Mouse (Mus musculus): ENCODE results near the gene Atp5g3.
"Not testable (repeated sequence)": the region's sequence is repeated elsewhere in the genome, so short reads cannot be mapped to it uniquely, and the experiment has no call there.

Gene Atp5g3

DNA sequence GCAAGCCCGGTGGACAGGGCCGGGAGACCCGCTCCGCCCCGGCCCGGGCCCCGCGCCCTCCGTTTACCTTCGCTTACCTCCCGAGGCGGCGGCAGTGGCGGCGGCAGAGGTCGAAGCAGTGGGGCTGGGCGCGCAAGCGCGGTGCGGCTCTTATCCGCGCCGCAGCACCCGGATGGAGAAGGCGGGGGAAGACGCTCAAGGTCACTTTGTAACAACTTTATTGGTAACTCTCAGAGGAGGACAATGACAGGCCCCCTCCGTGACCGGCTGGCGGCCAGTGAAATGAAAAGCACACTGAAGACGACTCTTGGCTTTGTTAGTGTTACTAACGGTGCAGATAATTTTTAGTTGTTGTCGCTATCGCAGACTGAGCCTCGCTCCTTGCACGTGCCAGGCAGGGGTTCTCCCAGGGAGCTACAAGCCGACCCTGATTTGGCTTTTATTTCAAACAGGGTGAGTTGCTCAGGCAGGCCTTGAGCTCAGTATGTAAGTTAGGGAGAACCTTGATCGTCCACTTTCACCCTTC is at the start of gene Atp5g3:
Gene Atp5g3 (minus strand): TSS at position 152 of the 526 bp plus-strand sequence.
- peak; percentile 88 for DNase-seq

DNA sequence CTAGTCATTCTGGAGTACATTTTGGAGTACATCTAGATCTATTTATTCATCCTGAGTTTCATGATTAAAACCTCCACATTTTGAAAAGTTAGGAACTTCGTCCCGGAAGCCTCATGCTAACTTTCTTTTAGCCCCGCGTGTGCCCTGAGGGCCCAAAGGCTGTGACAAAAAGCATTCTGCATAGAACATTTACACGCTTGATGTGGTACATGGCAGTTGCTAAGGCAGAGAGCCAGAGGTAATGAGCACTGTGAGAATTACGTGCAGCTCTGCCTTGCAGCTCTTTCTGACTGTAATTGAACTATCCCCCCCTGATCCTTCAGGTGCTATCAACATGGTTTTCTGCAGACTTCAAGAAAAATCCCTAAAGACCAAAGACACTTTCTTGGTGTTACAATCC is 47.2 kb upstream of the Atp5g3 start:
- no peak for DNase-seq

DNA sequence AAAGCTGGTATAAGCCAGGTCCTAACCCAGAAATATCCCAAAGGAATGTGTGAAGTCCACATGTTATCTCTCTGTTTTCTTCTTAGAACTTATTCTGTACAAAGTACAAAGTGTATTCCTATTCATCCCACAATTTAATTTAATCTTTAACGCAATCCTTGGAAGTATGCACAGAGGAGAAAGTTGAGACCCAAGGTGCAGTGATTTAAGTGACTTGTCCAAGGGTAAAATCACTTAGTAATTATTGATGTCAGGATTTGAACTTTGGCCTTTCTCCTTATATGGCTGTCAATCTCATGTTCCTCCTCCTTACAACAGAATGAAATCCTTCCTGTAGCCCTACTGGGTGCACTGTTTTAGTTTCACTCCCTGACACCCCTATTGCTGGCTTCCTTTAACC is 42.5 kb upstream of the Atp5g3 start:
- DNase-seq = no peak

DNA sequence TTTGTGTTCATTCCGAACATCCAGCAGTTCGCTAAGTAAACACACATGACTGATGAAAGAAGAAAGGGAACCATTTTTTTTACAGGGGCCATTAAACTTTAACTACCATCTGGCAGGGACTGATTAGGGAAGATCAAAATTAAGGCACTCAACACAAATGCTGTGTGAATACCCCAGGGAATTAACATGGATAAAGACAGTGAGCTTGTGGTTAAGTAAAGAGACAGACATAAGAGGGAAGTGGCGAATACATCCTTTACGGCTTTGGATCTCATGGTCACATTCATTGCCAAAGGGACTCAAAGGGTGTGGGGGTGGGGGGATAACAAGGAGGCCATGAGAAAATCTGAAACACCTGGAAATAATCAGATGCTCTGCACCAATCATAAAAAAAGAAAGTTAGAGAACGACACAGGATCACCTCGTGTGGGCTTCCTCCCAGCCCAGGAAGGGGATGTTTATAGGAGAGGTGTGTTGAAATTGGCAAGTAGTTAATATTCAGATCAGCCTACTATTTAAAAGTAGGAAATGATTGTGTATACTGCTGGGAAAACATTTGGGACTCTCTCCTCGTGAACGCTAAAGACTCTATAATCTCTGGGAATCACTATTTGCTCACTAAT is 41.6 kb upstream of the Atp5g3 start:
- DNase-seq = no peak

DNA sequence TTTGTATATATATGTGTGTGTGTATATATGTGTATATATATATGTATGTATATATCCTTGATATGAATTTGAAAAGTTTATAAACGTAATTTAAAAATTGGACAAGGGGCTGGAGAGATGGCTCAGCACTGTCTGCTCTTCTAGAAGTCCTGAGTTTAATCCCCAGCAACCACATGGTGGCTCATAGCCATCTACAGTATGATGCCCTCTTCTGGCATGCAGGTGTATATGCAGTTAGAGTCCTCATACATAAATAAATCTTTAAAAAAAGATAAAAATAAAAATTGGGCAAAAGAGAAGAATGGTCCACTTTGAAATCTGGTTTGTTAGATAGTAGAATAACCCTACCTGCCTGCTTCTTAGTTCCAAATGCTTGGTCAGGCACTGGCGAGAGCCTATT is 36.2 kb upstream of the Atp5g3 start:
- DNase-seq = no peak

DNA sequence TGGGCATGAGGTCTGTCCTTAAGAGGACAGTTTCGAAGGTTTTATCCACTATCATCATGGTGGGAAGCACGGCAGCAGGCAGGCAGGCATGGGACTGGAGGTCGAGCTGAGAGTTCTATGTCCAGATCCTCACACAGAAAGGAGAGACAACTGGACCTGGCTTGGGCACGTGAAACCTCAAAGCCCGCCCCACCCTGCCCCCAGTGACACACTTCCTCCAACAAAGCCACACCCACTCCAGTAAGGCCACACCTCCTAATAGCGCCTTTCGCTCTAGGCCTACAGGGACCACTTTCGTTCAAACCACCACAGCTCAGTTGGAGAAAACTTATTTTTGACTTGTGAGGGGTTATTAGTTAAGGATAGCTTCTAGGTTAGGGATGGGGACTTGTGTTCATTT is 32.6 kb upstream of the Atp5g3 start:
- DNase-seq = no peak

DNA sequence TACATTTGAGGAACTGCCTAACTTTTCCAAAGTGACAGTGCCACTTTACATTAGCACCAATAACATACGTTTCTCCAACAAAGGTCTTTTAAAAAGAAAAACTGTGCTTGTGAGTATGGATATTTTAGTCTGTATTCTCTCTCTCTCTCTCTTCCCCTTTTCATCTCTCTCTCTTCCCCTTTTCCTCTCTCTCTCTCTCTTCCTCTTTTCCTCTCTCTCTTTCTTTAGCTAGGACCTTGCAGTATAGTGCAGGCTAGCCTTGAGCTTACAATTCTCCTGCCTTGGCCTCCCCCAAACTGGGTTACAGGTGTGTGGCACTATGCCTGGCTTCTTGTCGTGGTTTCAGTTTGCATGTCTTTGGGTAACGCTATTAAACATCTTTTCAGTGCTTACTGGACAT is 31.7 kb upstream of the Atp5g3 start:
- DNase-seq = no peak

DNA sequence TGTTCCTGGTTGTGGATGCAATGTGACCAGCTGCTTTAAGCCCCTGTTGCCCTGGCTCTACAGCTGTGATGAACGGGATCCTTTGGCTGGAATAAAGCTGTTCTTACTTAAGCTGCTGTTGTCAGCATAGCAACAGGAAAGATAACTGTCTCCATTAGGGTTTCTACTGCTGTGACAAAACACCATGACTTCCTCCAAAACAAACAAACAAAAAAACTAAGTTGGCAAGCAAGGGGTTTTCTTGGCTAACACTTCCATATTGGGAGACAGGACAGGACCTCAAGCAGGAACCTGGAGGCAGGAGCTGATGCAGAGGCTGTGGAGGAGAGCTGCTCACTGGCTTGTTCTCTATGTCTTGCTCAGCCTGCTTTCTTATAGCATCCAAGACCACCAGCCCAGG is 30.2 kb upstream of the Atp5g3 start:
- no peak for DNase-seq

DNA sequence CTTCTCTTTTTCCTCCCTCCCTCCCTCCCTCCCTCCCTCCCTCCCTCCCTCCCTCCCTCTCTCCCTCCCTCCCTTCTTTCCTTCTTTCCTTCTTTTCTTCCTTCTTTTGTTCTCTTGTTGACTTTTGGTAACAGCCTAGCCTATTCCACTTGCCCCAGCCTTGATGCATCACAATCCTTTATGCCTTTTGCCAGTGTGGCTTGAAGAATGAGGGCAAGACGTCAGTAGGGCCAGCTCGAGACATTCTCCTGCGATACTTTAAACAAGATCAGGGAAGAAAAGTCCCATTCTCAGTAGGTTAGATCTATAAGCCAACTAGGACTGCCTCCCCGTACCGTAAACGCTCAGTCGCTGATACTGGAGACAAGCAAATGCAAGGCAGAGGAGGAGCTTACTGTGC is 29.3 kb upstream of the Atp5g3 start:
- DNase-seq = no peak

DNA sequence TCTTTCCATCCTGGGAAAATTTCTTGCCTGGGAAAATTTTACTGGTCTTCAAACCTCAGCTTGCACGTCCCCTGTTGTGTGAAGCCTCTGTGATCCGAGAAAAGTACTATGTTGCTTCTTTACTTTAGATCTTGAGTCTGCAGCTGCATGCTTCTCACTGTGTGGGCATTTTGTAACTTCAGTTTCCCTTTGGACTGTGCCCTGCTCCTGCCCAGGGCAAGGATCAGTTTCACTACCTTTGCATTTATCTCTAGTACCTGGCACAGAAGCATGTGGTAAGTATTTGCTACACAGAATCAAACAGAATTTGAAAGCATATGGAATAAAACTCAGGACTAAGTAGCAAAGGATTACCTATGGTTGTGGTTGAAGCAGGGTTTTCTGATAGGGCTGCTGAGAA is 27.8 kb upstream of the Atp5g3 start:
- no peak for DNase-seq

DNA sequence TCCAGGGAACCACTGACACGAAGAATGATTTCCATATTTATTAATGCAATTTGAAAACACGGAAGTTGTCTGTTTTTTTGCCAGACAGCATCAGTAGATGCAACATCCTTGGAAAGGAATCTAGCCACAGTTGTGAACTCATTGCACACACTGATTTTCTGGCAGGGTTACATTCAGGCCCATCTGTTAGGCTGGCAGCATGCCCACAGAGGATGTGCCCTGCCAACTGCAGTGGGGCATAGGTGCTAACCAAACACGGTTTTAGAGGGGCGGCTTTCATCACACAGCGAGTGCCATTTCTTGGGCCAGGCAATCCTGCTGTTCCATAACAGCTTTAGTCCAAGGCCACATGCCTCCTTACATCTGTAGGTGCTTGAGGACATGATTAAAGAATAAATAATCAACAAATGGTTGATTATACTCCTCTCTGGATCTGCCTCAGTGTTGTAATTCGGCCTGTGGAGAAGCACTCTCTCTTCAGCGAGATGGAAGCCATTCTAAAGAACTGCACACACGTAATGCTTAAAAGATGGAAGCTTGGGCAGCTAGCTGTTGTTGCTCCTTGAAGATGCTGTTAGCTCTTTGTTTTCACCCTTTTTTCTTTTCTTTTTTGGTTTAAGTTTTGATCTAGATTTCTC is 21.7 kb upstream of the Atp5g3 start:
- peak; percentile 57 for DNase-seq

DNA sequence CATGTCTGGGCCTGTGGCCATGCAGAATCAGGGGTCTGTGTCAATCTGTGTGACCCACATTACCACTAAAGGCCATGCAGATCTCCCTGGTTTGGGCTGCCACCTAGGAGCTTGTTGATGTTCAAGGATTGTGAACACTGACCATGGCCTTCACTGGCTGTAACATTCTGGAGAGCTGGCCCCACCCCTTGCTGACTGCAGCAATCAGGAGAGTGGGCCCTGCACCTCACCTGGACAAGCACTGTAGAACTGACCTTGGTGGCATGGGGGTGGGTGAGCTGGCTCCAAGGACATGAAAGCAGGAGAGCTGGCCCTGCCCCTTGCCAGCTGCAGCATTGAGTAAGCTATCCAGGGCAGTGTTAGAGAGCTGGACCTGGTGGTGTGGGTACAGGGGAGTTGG is 16.6 kb upstream of the Atp5g3 start:
- DNase-seq = no peak

DNA sequence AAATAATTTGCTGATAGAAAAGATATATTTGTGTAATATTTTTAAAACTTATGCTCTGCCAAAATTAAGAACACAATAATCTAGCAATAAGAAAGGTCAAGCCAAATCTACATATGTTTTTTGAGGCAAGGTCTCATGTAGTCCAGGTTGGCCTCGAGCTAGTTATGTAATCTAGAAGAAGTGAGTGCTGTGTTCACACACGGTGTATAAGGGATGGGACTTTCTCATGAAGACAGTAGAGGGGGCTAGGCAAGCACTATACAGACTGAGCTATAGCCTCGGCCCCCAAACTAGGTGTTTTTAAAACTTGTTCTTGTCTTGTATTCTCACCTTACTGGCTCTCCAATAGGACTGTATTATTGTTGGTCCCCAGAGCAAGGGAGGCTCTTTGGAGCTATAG is 14.4 kb upstream of the Atp5g3 start:
- no peak for DNase-seq

DNA sequence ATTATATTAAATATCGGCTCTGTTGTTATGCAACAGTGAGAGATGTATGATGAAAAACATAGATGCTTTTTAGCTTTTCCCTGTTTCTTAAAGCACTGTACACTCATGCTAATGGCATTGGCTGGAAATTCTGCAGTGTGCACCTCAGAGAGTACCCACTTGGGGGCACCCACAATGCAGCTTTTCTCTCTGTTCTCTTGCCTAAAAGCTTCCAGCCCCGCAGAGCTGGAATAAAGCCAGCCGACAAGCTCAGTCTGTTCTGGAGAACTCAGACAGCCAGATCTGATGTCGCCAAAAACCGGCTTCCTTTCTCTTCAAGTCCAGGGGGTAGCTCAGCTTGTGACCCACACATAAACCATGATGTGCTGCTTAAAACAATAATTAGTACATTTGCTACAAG is 14.0 kb upstream of the Atp5g3 start:
- peak; percentile 95 for DNase-seq

DNA sequence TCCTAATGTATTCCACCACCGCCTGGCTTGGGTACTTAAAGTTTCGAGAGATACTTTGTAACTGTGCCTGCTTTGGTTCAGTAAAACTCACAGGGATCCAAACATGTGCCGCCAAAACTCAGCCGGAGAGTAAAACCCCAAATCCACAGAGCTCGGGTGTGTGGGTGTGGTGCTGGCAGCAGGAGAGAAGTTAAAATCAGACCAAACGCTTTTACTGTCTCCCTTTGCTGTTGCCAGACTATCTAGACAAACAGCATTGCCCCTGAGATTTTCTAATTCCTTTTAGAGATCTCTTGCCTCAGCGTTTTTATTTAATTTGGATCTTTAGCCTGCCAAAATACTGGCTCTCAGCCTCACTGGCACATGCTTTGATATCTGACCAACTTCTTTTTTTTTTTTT is 8.5 kb upstream of the Atp5g3 start:
- no peak for DNase-seq

DNA sequence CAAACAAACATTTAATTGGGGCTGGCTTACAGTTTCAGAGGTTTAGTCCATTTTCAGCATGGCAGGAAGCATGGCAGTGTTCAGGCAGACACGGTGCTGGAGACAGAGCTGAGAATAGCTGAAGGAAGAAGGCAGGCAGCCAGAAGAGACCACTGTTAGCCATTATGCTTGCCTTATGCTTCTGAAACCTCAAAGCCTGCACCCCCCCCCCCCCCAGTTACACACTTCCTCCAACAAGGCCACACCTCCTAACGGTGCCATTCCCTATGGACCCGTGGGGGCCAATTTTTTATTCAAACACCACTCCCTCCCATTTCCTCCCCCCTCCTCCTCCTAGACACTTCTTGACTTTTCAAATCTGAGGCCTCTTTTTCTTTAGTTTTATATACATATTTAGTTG is 1.1 kb upstream of the Atp5g3 start:
- no peak for DNase-seq

DNA sequence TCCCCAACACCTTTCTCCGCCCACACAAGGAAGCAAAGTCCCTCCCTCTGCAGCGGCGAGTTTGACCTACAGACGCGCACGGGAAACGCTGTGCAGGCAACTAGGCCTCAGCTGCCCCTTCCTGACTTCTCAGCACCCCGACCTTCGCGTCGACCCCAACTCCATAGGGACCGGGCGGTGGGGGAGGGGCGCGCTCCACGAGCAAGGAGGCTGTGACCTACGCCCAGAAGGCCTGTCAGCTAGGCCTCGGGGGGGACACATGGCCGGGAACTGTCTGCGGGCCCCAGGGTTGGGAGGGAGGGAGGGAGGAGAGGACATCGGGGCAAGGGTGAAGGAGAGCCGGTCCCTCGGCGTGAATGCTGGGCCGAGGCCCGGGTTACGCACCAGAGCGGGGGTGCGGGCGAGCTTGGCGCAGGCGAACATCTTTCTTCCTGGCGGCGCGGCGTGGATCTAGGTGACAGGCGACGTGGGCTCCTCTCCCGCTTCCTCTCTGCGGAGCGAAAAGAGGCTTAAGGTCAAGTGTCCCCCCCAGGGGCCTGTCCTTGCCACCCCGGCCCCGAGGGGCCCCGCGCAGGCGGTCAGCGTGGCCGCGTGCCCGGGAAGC is 453 bp downstream of the Atp5g3 start:
- peak; percentile 59 for DNase-seq

DNA sequence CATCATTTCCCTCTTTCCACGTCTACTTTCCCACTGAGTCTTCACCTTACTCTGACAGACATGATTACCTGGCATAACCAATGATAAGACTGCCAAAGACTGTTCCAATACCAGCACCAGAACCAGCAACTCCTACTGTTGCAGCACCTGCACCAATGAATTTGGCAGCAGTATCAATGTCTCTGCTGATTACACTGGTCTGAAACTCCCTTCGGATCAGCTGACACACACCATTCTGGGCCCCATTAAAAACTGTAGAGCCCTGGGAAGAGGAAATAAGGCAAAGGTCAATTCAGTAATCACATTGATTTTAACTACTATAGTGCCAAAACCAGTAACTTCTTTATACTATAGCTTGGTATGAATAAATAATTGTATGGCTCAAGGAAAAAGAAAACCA is 2.0 kb downstream of the Atp5g3 start:
- no peak for DNase-seq

DNA sequence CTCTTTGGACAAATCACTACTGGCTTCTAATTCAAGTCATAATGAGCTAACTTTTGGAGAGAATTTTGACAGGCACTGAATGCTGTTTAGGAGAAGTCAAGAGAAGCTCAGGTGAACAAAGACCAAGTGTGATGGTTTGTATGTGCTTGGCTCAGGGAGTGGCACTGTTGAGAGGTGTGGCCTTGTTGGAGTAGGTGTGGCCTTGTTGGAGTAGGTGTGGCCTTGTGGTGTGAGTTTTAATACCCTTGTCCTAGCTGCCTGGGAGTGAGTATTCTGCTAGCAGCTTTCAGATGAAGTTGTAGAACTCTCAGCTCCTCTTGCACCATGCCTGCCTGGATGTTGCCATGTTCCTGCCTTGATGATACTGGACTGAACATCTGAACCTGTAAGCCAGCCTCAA is 6.4 kb downstream of the Atp5g3 start:
- DNase-seq = not testable (repeated sequence)

DNA sequence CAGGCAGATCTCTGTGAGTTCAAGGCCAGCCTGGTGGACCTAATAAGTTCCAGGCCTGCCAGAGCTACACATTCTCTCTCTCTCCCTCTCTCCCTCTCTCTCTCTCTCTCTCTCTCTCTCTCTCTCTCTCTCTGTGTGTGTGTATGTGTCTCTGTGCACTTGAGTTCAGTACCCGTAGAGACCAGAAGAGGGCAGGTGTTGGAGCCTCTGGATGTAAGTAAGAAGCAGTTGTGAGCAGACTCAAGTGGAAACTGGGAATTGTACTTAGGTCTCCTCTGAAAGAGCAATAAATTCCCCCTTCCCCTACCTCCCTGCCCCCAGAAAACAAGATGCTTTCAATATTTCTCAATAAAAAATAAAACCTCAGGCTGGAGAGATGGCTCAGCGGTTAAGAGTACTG is 7.6 kb downstream of the Atp5g3 start:
- no peak for DNase-seq

DNA sequence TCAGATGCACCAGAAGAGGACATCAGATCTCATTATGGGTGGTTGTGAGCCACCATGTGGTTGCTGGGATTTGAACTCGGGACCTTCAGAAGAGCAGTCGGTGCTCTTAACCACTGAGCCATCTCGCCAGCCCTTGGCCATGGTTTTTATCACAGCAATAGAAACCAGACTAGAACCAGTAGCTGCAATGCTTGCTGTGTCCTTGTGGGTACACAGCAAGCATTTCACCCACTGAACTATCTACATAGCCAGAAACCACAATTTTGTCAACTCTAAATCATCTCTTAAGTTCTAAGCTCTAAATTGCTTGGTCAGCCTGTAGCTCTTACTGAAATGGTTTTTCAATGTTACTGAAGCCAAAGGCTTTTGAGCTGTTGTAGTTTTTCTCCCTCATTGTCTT is 8.8 kb downstream of the Atp5g3 start:
- not testable (repeated sequence) for DNase-seq

DNA sequence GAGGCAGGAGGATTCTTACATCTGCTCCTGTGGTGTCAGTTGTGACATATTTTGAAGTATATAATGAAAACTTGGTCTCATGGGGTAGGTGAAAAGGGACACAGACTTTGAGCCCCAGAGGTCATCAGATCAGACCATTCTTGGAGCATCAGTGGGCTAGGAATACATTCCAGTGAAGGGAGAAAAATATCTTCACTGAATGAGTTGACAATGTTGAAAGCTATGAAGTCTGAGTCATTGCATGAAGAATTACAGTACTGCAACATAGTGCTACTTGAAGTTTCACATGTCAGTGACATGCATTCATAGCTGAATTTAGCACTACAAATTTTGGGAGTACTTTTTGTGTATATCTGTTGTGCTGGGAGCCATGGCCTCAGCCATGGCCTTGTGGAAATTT is 10.0 kb downstream of the Atp5g3 start:
- no peak for DNase-seq

DNA sequence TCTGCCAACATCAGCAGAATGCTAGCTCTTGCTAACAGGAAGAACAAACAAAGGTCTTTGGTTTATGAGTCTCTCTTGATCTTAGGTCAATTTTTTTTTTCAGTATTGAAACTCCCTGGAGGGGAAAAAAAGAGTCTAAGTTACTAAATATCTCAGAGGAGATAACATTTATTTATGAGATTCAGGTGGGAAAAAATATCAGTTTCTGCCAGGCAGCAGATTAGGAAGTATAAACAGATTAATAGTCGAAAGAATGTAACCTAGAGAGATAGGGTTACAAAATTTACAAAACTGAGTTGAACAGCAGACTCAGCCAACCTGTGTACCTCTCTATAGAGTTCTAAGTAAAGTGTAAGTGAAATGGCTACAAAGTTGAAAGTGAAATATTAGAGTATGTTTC is 10.8 kb downstream of the Atp5g3 start:
- DNase-seq = no peak

DNA sequence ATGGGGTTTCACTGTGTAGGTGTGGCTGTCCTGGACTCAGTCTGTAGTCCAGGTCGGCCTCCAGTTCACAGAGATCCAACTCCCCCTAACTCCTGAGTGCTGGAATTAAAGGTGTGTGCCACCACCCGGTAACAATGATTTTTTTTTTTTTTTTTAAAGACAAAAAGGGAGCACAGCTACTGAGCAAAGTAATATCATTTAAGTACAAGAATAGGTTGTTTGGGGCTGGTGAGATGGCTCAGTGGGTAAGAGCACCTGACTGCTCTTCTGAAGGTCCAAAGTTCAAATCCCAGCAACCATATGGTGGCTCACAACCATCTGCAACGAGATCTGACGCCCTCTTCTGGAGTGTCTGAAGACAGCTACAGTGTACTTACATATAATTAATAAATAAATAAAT is 14.2 kb downstream of the Atp5g3 start:
- DNase-seq = not testable (repeated sequence)
